Mouse (Mus musculus) gastrocnemius, postnatal 36 days (tissue): ENCODE data around the gene 4833439L19Rik. TPM values are rescaled to one million over a fixed set of nuclear protein-coding genes. Genes with fewer than 3 reads are reported as not detected.
"Not testable (repeated sequence)": the region's sequence is repeated elsewhere in the genome, so short reads cannot be mapped to it uniquely, and the experiment has no call there.

Source experiments
- DNase-seq, 2 experiments: peaks; one replicate each; pipeline ENCODE4 v3.0.0; 2022
- intact Hi-C: fragments of 180-260 bp; cut with DNase I; formaldehyde crosslinking; loops from one replicate; pipeline ENCODE4 v1.15.1; 2025
- long read RNA-seq, 2 experiments: library from polyadenylated mRNA; stranded (forward); transcript quantifications; one replicate each; pipeline ENCODE4 v2.0.0; 2021
- total RNA-seq, 2 experiments: library from RNA; stranded (reverse); gene quantifications; 2 replicates each; pipeline ENCODE4 v1.2.3; 2021

The 4833439L19Rik gene
- 100 to 1,000 TPM; 171 to 180 TPM for total RNA-seq
- long read RNA-seq, experiment 1, transcript 4833439L19Rik-201 (9 exons, 2,727 nt), result major isoform, 22 of 266 reads
- long read RNA-seq, experiment 1, transcript 4833439L19Rik-209 (5 exons, 946 nt), result minor isoform, 19 of 266 reads
- long read RNA-seq, experiment 1, partial matches to known transcripts, result 35 of 266 reads
- long read RNA-seq, experiment 1, other reads (novel, unspliced or antisense), result 186 of 266 reads
- long read RNA-seq, experiment 2, transcript 4833439L19Rik-209 (5 exons, 946 nt), result minor isoform, 10 of 314 reads
- long read RNA-seq, experiment 2, transcript 4833439L19Rik-201 (9 exons, 2,727 nt), result major isoform, 14 of 314 reads
- long read RNA-seq, experiment 2, partial matches to known transcripts, result 68 of 314 reads
- long read RNA-seq, experiment 2, other reads (novel, unspliced or antisense), result 218 of 314 reads

DNA sequence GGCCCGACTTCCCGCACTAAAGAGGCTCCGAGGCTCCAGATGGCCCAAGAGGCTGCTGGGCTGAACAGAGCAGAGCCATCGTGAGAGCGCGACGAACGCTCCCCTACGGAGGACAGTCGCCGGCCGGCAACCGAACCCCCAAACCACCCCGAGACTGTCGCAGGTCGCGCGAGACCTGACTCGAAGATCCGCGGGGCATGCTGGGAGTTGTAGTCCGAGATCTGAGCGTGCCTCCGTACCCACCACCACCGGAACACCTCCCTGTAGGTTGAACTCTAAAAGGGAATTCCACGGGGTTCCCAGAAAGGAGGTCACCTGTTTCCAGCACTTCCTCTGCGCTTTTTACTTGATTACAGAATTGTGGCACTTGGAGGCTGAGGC lies at the start of gene 4833439L19Rik:
4833439L19Rik (minus strand) TSS at position 235 of the 381 bp plus-strand sequence.
- peak; percentile 89 to 93 for DNase-seq
- intact Hi-C loops, result loop anchor here (10.0 kb wide), 1 partner anchor 100 kb away; the partner anchor contains the start of gene Thoc3

DNA sequence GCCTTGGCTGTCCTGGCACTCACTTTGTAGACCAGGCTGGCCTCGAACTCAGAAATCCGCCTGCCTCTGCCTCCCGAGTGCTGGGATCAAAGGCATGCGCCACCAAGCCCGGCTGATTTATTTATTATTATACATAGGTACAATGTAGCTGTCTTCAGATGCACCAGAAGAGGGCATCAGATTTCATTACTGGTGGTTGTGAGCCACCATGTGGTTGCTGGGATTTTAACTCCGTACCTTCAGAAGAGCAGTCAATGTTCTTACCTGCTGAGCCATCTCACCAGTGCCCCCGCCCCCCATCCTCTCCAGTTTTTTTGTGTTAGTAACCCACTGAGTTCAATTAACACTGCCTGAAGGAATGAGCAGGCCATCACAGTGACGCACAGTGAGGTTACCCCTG lies 47.9 kb upstream of the 4833439L19Rik start:
- DNase-seq, intact Hi-C loops: not testable (repeated sequence)

DNA sequence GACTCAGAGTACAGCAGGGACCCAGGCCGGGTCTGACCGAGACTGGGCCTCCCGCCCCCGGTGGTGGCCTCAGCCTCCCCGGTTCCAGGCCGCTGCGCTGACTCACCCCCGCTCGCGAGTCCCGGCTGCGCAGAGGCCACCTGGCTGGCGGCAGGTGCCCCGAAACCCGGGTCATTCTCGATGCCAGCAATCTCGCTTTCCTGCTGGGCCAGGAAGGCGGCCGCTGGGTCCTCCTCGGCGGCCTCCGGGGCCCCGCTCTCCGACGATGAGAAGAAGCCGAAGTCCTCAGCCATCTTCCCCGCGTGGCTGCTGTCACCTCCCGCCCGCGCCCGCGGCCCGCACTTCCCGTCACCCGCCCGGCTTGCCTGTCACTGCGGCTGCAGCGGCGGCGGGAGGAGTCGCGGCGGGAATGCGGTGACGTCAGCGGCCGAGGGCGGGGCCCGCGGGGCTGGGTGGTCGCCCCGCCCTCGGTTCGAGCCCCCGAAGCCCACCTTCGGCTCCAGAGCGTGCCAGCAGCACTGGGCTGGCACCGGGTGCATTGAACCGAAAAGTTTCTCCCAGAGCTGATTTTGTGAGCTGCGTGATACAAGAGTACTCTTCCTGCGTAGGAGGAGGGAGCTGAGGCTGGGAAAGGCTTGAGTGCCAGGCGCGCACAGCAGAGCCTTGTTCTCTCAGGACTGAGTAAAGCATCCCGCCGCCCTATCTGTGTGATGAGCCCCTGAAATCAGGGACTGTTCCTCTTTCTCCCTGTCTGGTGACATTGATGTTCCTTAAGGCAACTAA lies 45.9 kb upstream of the 4833439L19Rik start, which contains the start of gene Cltb:
Cltb (minus strand) TSS at position 373 of the 783 bp plus-strand sequence.
- DNase-seq, result peak; percentile 88 to 90
- intact Hi-C loops, result no loop called here

DNA sequence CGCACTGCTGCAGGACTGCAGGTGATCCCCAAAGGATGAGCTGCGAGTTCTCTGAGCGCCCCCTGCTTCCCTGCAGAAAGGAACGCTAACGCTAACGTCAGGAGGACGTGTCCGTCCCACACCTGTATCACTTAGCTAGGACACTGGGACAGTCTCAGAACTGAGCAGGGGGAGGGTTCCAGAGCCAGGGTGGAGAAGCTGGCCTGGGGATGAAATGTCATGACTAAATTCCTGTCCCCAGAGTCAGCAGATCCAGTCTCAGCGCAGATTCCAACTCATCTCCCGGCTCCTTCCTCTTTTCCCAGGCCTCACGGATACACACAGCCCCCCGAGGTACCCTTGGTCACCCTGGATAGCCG lies 45.4 kb upstream of the 4833439L19Rik start:
- intact Hi-C loops, result no loop called here
- DNase-seq, result peak in 1 of 2 experiments; percentile 21

DNA sequence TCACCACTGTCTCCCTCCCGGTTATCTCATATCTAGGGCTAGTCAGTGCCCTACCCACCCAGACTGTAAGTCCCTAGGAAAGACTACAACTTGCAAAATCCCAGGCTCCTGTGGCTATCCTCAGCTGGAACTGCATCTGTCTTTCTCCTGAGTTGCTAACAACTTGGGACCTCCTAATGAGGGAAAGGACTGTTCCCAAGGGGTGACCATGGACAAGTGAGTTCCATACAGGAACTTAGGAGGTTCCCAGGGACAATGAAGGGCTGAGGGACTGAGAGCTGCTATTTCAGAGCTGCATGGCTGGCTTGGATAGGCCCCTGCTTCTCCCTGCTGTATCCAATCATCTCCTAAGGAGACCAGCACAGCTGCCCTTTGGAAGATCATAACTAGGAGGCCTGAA lies 44.1 kb upstream of the 4833439L19Rik start:
- intact Hi-C loops, result no loop called here
- no peak for DNase-seq

DNA sequence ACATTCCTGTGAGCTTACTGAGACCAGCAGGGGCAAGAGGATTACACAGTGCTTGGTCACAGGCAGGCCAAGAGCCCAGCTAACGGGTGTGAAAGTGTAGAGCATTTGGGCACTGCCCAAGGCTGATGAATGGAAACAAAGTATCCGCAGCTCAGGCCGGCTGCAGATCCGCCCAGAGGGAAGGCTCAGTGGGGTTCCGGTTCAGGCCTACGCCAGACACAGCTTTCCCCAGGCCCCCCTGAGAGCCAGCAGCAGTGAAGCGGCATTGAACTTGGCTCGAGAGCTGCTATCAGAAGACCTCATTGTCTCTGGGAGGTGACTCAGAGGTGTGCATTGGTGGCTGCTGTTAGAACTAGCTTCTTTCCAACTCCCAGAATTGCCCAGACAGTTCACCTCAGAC lies 43.4 kb upstream of the 4833439L19Rik start:
- intact Hi-C loops, result no loop called here
- no peak for DNase-seq

DNA sequence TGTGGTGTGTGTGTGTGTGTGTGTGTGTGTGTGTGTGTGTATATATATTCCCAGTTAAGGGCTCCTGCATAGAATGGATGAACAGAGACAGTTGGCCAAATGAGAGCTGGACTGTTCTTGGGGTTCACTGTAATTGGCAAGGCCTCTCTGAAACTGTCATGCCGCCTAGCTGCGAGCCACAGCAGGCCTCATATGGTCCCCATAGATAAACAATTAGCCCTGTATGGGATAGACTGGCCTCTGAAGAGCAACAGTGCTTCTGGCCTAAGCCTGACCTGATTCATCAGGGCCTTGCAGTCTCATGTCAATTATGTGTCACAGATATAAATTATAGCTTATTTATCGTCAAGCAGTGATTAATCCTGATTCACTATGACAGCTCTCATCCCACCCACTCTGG lies 42.8 kb upstream of the 4833439L19Rik start:
- intact Hi-C loops, result no loop called here
- DNase-seq, result no peak

DNA sequence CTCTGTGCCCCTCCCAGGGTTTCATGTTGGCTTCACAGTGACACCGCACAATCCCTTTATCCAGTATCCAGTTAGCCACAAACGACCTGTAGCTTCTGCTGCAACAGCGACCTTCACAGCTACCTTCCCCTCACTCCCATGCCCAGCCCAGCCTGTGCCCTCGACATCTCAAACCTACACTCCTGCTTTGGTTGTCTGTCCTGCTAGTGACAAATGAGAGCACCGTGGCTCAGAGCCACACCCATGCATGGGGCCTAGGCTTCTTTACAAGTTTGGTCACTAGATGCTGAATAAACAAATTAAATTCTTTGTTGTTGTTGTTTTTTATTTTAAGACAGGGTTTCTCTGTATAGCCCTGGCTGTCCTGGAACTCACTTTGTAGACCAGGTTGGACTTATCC lies 42.0 kb upstream of the 4833439L19Rik start:
- intact Hi-C loops, result no loop called here
- DNase-seq, result no peak

DNA sequence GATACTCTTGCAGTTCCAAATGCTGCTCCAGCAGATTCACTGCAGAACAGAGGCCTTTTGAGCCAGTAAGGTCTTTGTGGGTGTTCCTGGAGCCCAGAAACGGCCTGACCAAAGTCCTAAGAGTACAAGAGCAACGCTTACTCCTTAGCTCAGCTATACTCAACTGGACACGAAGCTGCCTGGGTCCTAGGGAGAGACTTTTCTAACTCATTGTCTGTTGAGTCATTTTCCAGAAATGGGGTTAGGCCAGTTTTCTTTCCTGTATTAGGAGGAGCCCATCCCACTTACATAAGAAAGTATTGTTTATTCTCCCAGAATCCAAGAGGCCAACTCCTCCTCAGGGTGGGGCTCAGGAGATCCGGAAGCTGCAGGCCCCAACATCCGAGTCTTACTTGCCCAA lies 40.2 kb upstream of the 4833439L19Rik start:
- DNase-seq, result no peak

DNA sequence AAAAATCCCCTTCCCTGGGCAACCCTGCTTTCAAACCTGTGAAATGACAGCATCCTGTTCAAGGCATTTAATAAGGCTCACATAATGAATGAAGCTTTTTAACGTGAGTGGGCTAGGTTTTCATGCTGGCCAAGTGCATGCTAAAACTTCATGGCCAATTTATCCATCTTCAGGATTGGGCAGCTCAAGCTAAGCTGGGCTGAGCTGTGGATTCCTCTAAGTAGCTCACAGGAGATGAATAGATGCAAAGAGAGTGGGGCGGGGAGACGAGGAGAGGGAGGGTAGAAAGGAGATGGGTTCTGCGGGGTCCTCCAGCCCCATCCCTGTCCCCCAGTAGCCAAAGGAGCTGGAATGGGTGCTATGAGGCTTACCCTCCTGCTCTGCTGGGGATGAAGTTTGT lies 39.0 kb upstream of the 4833439L19Rik start:
- intact Hi-C loops, result no loop called here
- no peak for DNase-seq

More for the DNA sequence above, 40.2 kb upstream of the 4833439L19Rik start:
- intact Hi-C loops, result no loop called here

DNA sequence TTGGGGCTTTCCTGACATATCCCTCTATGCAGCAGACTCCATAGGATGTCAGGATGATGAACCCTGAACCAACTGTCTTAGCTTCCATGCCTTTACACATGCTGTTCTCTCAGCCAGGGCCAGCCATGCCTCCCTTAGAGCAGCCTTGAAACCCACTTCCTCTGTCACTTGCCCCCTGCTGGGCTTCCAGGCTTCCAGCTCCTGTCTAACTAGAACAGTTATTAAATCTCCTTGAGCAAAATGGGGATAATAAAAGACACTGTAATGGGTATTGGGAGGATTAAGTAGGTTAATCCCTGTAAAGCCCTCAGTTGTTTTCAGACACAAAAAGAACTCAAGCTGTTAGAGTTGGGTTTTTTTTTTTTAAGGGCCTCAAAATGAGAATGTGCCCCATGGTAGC lies 38.3 kb upstream of the 4833439L19Rik start:
- intact Hi-C loops, result no loop called here
- DNase-seq, result no peak

DNA sequence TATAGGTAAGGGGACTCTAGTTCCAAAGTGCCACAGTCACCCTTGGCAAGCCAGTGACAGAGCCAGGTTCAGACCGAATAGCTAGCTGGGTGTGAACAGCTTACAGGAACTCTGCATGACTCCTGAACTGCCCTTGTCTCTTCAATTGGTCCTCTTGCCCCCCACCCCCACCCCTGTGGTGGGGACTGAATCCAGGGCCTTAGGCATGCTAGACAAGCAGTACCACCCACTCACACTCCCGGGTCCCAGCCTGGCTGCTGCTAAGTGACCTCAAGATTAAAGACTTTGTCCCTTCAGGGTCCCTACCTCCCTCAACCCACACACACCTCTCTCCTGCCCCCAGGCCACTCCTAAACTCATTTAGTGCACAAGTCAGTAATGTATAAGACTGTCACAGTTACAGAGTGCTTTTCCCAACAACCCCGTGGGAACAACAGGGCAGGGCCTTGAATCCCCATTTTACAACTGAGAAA lies 37.4 kb upstream of the 4833439L19Rik start:
- no peak for DNase-seq
- intact Hi-C loops, result no loop called here

DNA sequence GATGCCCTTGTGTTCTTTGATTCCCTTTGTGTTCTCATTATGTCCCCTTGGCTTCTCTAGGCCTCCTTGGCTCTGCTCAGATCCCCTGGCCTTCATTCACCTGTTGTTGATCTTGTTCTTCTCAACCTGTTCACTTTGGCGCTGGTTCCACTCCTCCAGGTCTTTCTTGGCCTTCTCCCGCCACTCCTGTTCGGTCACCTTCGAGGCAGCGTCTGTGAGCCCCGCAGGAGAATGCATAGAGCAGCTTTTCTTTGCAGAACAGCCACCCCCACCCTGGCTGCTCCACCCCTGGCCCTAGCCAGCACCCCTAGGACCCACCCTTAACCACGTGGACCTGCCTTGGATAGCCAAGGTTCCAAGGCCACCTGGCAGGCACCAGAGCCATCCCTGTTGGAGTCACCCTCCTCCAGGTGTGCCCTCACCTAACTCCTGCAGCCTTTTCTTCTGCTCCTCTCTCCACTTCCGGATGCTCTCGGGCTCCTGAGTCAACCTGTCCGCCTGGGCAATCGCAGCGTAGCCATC lies 33.4 kb upstream of the 4833439L19Rik start:
- intact Hi-C loops, result no loop called here

DNA sequence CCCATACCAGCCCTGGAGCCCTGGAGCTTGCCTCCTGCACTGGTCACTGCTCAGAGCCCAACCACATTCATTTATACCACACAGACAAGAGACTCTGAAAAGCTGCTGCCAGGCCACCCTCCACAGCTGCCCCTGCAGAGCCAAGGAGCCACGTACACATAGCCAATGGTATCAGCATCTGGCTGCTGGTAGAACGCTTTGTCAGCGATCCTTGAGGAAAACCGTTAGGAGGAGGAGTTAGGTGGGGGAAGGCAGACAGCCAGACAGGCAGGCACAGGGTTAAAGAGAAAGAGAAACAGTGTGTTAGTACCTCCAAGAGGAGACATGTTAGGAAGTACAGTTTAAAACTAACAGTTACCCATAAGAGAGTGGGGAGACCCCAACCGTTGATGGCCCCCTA lies 31.6 kb upstream of the 4833439L19Rik start:
- intact Hi-C loops, result no loop called here
- DNase-seq, result no peak

More for the DNA sequence above, 33.4 kb upstream of the 4833439L19Rik start:
- no peak for DNase-seq

DNA sequence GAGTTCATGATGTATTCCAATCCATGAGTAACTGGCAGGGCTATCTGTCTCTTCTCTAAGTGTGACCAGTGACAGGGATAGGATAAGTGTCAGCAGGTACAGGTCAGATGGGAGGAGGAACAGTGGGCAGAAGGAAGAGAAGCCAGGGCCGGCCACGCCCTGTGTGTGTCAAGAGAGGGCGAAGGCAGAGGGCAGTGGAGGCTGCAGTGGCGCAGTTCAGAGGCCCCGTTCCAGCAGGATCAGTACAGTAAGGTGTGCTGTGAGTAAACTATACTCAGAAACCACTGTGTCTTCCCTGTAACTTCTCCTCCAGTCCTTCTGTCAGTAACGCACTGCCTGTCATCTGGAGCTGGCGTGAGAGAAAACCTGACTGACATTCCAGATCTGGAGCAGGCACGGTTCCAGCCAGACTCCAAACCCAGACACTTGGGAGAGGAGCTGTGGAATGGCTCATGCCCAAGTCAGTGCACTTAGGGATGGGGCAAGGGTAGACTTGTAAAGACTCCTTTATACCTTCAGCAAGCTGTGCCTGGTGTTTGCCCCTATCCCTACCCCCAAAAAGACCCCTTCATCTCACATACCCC lies 31.0 kb upstream of the 4833439L19Rik start:
- DNase-seq, result no peak
- intact Hi-C loops, result no loop called here

DNA sequence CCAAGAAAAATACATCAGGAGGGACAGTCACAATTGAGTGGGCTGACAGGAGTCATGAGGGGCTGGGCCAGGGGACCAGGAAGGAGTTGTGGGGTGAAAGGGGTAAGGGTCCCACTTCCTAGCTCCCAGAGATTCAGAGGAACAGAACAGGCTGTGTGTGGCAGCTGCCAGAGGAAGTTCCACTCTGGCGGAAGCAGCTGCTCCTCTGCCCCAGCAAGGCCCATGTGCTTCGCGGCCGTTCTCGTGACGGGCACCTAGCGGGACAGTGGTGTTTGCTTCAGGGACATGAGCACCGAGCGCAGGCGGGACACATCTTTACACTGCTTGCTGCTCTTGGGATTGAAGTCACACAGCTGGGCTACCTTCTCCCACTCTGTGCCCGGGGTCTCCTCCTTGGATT lies 28.4 kb upstream of the 4833439L19Rik start:
- intact Hi-C loops, result no loop called here
- DNase-seq, result no peak

DNA sequence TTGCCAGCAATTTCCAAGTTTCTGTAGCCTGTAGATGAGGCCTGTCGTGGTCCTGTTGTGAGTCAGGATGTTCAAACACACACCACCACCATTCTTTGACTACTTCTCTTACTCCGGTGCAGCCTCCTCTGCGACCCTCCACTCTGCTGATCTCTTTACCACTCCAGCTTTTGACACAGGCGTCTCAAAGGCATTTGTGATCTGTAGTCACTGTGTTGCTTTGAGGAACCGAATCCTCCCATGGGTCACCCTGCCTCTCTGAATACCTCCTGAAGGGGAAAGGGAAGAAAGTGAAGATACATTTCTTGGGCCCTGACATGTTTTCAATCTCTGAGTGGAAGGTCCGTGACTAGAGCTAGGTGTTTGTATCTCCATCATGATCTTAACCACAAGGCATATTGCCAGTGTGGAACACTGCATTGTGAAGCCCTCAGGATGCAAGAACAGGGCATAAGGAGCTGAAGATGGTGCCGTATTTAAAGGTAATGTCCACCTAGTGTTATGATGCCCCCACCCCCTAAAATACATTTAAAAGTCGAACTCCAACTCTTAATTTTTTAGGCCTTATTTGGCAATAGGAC lies 26.6 kb upstream of the 4833439L19Rik start:
- no peak for DNase-seq
- intact Hi-C loops, result loop anchor here (2.0 kb wide), 1 partner anchor 29 kb away; the partner anchor contains the start of gene Faf2

DNA sequence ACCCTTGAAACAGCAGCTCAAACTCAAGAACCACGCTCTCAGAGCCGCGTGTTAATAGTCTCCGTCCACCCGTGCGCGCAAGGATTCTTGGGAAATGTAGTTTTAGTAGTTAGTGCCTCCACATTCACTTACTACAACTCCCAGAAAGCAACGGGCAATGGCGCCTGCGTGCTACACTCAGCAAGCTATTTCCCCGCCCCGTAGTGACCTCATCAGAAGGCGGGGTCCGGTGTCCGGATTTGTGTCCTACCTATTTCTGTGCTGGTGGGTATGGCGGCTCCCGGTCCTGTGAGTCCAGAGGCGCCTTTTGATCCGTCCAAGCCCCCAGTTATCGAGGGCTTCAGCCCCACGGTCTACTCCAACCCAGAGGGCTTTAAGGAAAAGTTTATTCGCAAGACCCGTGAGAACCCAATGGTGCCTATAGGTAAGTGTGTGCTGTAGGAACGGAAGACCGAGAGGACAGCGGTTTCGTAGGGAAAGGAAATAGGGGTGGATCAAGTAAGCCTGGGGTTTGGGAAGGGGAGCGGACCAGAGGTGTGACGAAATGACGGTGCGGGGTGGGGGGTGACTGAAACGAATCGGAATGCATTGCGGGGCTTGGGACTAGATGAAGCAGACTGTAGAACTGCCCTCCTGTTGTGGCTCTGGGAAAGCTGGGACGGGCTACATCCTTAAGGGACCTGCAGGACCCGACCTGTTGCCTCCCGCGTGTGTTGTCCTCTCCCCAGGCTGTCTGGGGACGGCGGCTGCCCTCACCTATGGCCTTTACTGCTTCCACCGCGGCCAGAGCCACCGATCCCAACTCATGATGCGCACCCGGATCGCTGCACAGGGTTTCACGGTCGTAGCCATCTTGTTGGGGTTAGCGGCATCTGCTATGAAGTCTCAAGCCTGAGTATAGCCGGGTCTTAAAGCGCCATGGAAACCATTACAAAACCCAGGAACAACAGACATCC lies 25.0 kb upstream of the 4833439L19Rik start, which contains the start of the genes Nop16 and Higd2a:
Nop16 (minus strand) TSS at position 95 of the 956 bp plus-strand sequence.
Higd2a (plus strand) TSS at position 212 of the 956 bp plus-strand sequence.
- peak; percentile 94 to 95 for DNase-seq
- intact Hi-C loops, result loop anchor here (2.0 kb wide), 1 partner anchor 31 kb away; the partner anchor contains the start of gene Faf2
